ENCODE assay signal across 10 mouse cellular contexts in the genomic region with DNA sequence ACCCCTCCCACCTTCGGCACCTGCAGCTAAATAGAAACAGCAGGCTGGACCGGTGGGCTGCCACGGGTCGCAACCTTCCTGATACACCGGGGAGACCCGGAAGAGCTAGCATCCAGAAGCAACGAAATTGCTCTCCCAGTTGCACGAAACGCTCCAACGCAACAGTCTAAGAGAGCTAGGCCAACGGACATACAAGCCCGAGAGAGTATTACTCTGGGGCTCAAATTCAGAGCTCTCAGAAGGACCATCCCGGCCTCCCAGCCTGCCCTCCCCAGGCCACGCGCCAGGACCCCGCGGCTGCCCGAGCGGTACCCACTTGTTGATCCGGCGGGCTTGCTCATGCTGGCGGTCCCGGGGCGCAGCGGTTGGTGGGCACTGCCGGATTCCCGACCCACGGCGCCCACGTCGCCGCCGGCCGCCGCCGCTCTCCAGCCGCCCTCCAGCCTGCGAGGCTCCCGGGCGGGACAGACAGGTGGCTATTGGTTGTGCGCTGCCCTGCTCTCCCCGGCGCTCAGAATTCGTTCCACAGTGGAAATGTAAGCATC. TPM values are rescaled to one million over a fixed set of nuclear protein-coding genes. Genes with fewer than 3 reads are reported as not detected.
A peak's percentile ranks its signal among the peaks of the same experiment; 100 is the strongest.
DNase-seq lines count a peak whose midpoint lies in the region; ATAC-seq and TF ChIP-seq lines count a peak whose summit lies in the region.
"Had no signal": no experiment of that assay in that cellular context is flagged by ENCODE, and none has a peak within 500 bp of the region (broad histone marks: within the 10 kb centered on the region; RNA-seq: fewer than 3 reads in every experiment).

No protein-coding gene starts in this region.

- TF ChIP-seq CTCF in left cerebral cortex, adult 2 months (IDR thresholded peaks at IDR 0.05): no peak
- no peak for TF ChIP-seq CTCF in forebrain, postnatal 0 days (IDR thresholded peaks at IDR 0.05; ENCODE audit: low read depth)

- peak overlapping the region; percentile 40 for H3K4me2 ChIP-seq in embryonic facial prominence, embryonic 12.5 days (replicated peaks)
- peak overlapping the region; percentile 75 for H3K4me2 ChIP-seq in forebrain, postnatal 0 days (ENCODE audit: low read depth)
- peak overlapping the region; percentile 58 for H3K4me2 ChIP-seq in midbrain, embryonic 14.5 days (ENCODE audit: low read length)

- WGBS in embryonic facial prominence, embryonic 12.5 days: 1% methylated on average over 44 of the region's 44 CpGs
- WGBS in forebrain, postnatal 0 days: under 1% methylated on average over 44 of the region's 44 CpGs
- under 1% methylated on average over 44 of the region's 44 CpGs for WGBS in midbrain, embryonic 14.5 days

- H3K4me1 ChIP-seq in embryonic facial prominence, embryonic 12.5 days: peaks cover 15% of the 10 kb centered on the region; the same call in 1 of the 2 replicates
- H3K4me1 ChIP-seq in forebrain, postnatal 0 days (ENCODE audit: insufficient read depth): peaks cover 12% of the 10 kb centered on the region
- peaks cover 25% of the 10 kb centered on the region for H3K4me1 ChIP-seq in midbrain, embryonic 14.5 days (ENCODE audit: control insufficient read depth, insufficient read depth, low read length)

- H3K36me3 ChIP-seq in embryonic facial prominence, embryonic 12.5 days: no peaks in the 10 kb centered on the region
- no peaks in the 10 kb centered on the region for H3K36me3 ChIP-seq in forebrain, postnatal 0 days (ENCODE audit: insufficient read depth)
- H3K36me3 ChIP-seq in midbrain, embryonic 14.5 days (ENCODE audit: control insufficient read depth, insufficient read depth, low read length): no peaks in the 10 kb centered on the region

- peaks cover 91% of the 10 kb centered on the region for H3K27me3 ChIP-seq in embryonic facial prominence, embryonic 12.5 days
- H3K27me3 ChIP-seq in forebrain, postnatal 0 days (ENCODE audit: insufficient read depth, low read length): peaks cover 5% of the 10 kb centered on the region; the same call in 1 of the 2 replicates
- H3K27me3 ChIP-seq in midbrain, embryonic 14.5 days (ENCODE audit: control insufficient read depth, insufficient read depth, low read length): peaks cover 79% of the 10 kb centered on the region

- intact Hi-C loops in left cerebral cortex, adult 2 months (cut with DNase I): loop anchor here (2.0 to 5.0 kb wide), 3 partner anchors 52 to 280 kb away; a partner anchor contains a TSS
- intact Hi-C loops in left cerebral cortex, postnatal 10 days (cut with DNase I): loop anchor here (2.0 to 5.0 kb wide), 2 partner anchors 52 to 165 kb away; no protein-coding TSS in a partner anchor

- DNase-seq in left cerebral cortex, adult 2 months (ENCODE audit: extremely low spot score in 1 of 2, low spot score in 2 of 2): no peak
- DNase-seq in left cerebral cortex, postnatal 10 days (ENCODE audit: extremely low spot score in 1 of 2, low spot score in 2 of 2): no peak
- DNase-seq in forebrain, postnatal 0 days: no peak
- DNase-seq in midbrain, embryonic 14.5 days: peak; percentile 50
- DNase-seq in gastrocnemius, postnatal 4 days (ENCODE audit: low spot score in 2 of 2): no peak
- no peak for DNase-seq in left cerebral cortex, adult 9 months (ENCODE audit: low spot score in 2 of 2)

- peak overlapping the region; percentile 30; the same call in 1 of the 2 replicates for H3K9ac ChIP-seq in embryonic facial prominence, embryonic 12.5 days
- H3K9ac ChIP-seq in forebrain, postnatal 0 days: peak overlapping the region; percentile 49
- peak overlapping the region; percentile 47; the same call in 1 of the 2 replicates for H3K9ac ChIP-seq in midbrain, embryonic 14.5 days (replicated peaks; ENCODE audit: low read length)

- H3K4me3 ChIP-seq in left cerebral cortex, adult 2 months: peak overlapping the region; percentile 47
- peak overlapping the region; percentile 31 for H3K4me3 ChIP-seq in embryonic facial prominence, embryonic 12.5 days
- H3K4me3 ChIP-seq in forebrain, postnatal 0 days (ENCODE audit: low read depth, low read length): peak overlapping the region; percentile 42
- H3K4me3 ChIP-seq in midbrain, embryonic 14.5 days (replicated peaks; ENCODE audit: low read depth, low read length): peak overlapping the region; percentile 38

- no peak for ATAC-seq in embryonic facial prominence, embryonic 12.5 days (ENCODE audit: insufficient number of reproducible peaks, insufficient read depth, low FRiP score, low TSS enrichment)
- ATAC-seq in forebrain, postnatal 0 days: no peak
- no peak for ATAC-seq in midbrain, embryonic 14.5 days (ENCODE audit: low FRiP score, low TSS enrichment)
- ATAC-seq: activated CD4-positive, CD25-positive, alpha-beta regulatory T cell, adult 4 months had no signal

- no peaks in the 10 kb centered on the region for H3K9me3 ChIP-seq in embryonic facial prominence, embryonic 12.5 days
- no peaks in the 10 kb centered on the region for H3K9me3 ChIP-seq in forebrain, postnatal 0 days (ENCODE audit: low read length)
- no peaks in the 10 kb centered on the region for H3K9me3 ChIP-seq in midbrain, embryonic 14.5 days (ENCODE audit: control insufficient read depth, low read length)

- H3K27ac ChIP-seq in left cerebral cortex, adult 2 months: no peak overlapping the region; the same call in 1 of the 2 replicates
- no peak overlapping the region for H3K27ac ChIP-seq in embryonic facial prominence, embryonic 12.5 days
- H3K27ac ChIP-seq in forebrain, postnatal 0 days (ENCODE audit: low read depth, low read length): peak overlapping the region; percentile 71; the same call in 1 of the 2 replicates
- H3K27ac ChIP-seq in midbrain, embryonic 14.5 days (replicated peaks; ENCODE audit: low read depth, low read length): no peak overlapping the region

RNA-seq across cellular contexts. Expression of a gene that starts 0.8 kb away (rescaled TPM):
- 10 to 100 TPM; 10.9 to 14.1 TPM for total RNA-seq in left cerebral cortex, adult 2 months (2021)
- 10 to 100 TPM in 1 of 2 experiments, 1 to 10 TPM in 1; 9.4 to 12.8 TPM for total RNA-seq in left cerebral cortex, postnatal 10 days (2021)
- polyA plus RNA-seq in embryonic facial prominence, embryonic 12.5 days (2016; fragmentation: Nextera tagmentation; extraction: Ambion mirVana): 5.8 and 6.6 TPM in 2 replicates
- 3.9 and 6.2 TPM in 2 replicates for total RNA-seq in forebrain, postnatal 0 days (2014; rRNA removed)
- polyA plus RNA-seq in forebrain, postnatal 0 days (2015; fragmentation: Nextera tagmentation; extraction: Ambion mirVana): 8.3 and 10.2 TPM in 2 replicates
- polyA plus RNA-seq in midbrain, embryonic 14.5 days (2014; fragmentation: Nextera tagmentation; extraction: Ambion mirVana): 3.4 and 5.5 TPM in 2 replicates
- not detected for total RNA-seq in gastrocnemius, postnatal 4 days (2021)
- total RNA-seq: common myeloid progenitor, adult 5-6 weeks had no signal
- polyA plus RNA-seq: activated CD4-positive, CD25-positive, alpha-beta regulatory T cell, adult 4 months; large intestine, adult 2 months had no signal

RNA-seq across cellular contexts. Expression of a gene that starts 1.0 kb away (rescaled TPM):
- total RNA-seq in left cerebral cortex, adult 2 months (2021): 10 to 100 TPM; 47.0 to 52.3 TPM
- total RNA-seq in left cerebral cortex, postnatal 10 days (2021): 10 to 100 TPM; 40.9 to 42.1 TPM
- 13.6 and 14.1 TPM in 2 replicates for polyA plus RNA-seq in embryonic facial prominence, embryonic 12.5 days (2016; fragmentation: Nextera tagmentation; extraction: Ambion mirVana)
- total RNA-seq in forebrain, postnatal 0 days (2014; rRNA removed): 42.9 and 44.6 TPM in 2 replicates
- 35.2 and 39.2 TPM in 2 replicates for polyA plus RNA-seq in forebrain, postnatal 0 days (2015; fragmentation: Nextera tagmentation; extraction: Ambion mirVana)
- 38.9 and 43.1 TPM in 2 replicates for polyA plus RNA-seq in midbrain, embryonic 14.5 days (2014; fragmentation: Nextera tagmentation; extraction: Ambion mirVana)
- total RNA-seq in gastrocnemius, postnatal 4 days (2021): 1 to 10 TPM; 6.7 to 7.4 TPM
